Mouse (Mus musculus) NIH3T3 (cell line): ENCODE measurements at regions not wholly inside any gene's neighbourhood (a gene's known extent, or its start where the extent isn't known, plus 50 kb on each side); places are given as distances from the start of the nearest gene placed in this dataset.
A peak's percentile ranks its signal among the peaks of the same experiment; 100 is the strongest.

Experiments
- DNase-seq: peaks from one replicate; pipeline ENCODE4 v3.0.0-alpha.2; 2012; ENCODE audit warnings: low read depth

GRCm38 (mm10) chr4:152633896-152634295 is 156.2 kb upstream of the Kcnab2 start:
- no peak for DNase-seq

- no peak for DNase-seq
Observed at GRCm38 (mm10) chr4:152628111-152628510, 150.4 kb upstream of the Kcnab2 start.

GRCm38 (mm10) chr4:152625032-152626003 is 147.6 kb upstream of the Kcnab2 start:
- DNase-seq = peak; percentile 79

- no peak for DNase-seq
Observed at GRCm38 (mm10) chr4:152622022-152622777, 144.5 kb upstream of the Kcnab2 start.

- DNase-seq = no peak
Observed at GRCm38 (mm10) chr4:152617636-152618035, 140.0 kb upstream of the Kcnab2 start.

- no peak for DNase-seq
Observed at GRCm38 (mm10) chr4:152615155-152615554, 137.5 kb upstream of the Kcnab2 start.

- DNase-seq = no peak
Observed at GRCm38 (mm10) chr4:152614356-152615100, 136.9 kb upstream of the Kcnab2 start.
